Mouse (Mus musculus): ENCODE results near the gene Trim2.

DNA sequence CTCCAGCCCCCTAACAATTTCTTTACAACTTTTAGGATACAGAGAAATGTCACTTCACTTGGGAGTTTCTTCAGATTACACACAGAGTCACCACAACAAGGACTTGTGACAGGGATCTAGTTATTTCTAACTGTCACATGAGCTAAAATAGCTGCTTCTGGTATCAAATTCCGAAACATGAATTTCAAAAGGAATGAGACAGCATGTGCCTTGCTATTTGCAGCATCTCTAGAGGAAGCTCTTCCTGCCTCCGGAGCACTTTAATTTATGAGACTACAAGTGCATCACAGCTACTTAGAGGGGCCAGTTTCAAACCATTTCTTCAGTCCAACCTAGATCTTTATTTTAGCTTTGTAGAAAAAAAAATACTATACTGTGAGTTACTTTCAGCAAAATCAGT, 179.2 kb downstream of the Trim2 start:
- TF ChIP-seq CHD2 (IDR thresholded peaks at IDR 0.05; ENCODE audit: low read length) (no peak), ZNF384 (IDR thresholded peaks at IDR 0.05; ENCODE audit: low read depth, low read length) (no peak), IRF4 (IDR thresholded peaks at IDR 0.05; ENCODE audit: low read depth, low read length) (no peak), CTCF (conservative IDR thresholded peaks at IDR 0.05 in 1 of 2, IDR thresholded peaks at IDR 0.05 in 1 of 2; ENCODE audit: low read depth in 2 of 2, low read length in 2 of 2) (no peak), RAD21 (IDR thresholded peaks at IDR 0.05; ENCODE audit: low read depth, low read length) (no peak), GABPA (IDR thresholded peaks at IDR 0.05; ENCODE audit: insufficient replicate concordance, low read depth, low read length) (no peak), POLR2A (IDR thresholded peaks at IDR 0.05; ENCODE audit: low read depth, low read length) (no peak)

Data from CH12.LX (cell line).